Mouse (Mus musculus) neural tube, embryonic 12.5 days (tissue): Measurements from ENCODE around the gene Adgrf1. TPM values are rescaled to one million over a fixed set of nuclear protein-coding genes. Genes with fewer than 3 reads are reported as not detected.

Source experiments
- ATAC-seq: fragments of 200-750 bp; cut with Nextera tagmentation; 2 replicates; pipeline ENCODE4 v1.8.0; 2017; ENCODE audit warnings: low read depth, mild to moderate bottlenecking, moderate TSS enrichment, moderate library complexity; ENCODE audit not compliant: low FRiP score
- H3K27ac ChIP-seq: fragments of 300-500 bp; sonication (generic); 2 replicates; pipeline ENCODE4 v1.5.1; 2016
- H3K27me3 ChIP-seq: fragments of 300-500 bp; sonication (generic); replicated peaks from 2 replicates; pipeline ENCODE4 v1.6.1; 2016; ENCODE audit warnings: mild to moderate bottlenecking
- H3K36me3 ChIP-seq: fragments of 300-500 bp; sonication (generic); 2 replicates; pipeline ENCODE4 v1.6.1; 2016; ENCODE audit warnings: mild to moderate bottlenecking
- H3K4me1 ChIP-seq: fragments of 300-500 bp; sonication (generic); 2 replicates; pipeline ENCODE4 v1.6.1; 2016
- H3K4me2 ChIP-seq: fragments of 300-500 bp; sonication (generic); replicated peaks from 2 replicates; pipeline ENCODE4 v1.6.1; 2016; ENCODE audit warnings: mild to moderate bottlenecking
- H3K4me3 ChIP-seq: fragments of 300-500 bp; sonication (generic); 2 replicates; pipeline ENCODE4 v1.5.1; 2016
- H3K9ac ChIP-seq: fragments of 300-500 bp; sonication (generic); 2 replicates; pipeline ENCODE4 v1.6.1; 2016; ENCODE audit warnings: mild to moderate bottlenecking
- H3K9me3 ChIP-seq: fragments of 300-500 bp; sonication (generic); 2 replicates; pipeline ENCODE4 v1.6.1; 2016; ENCODE audit warnings: mild to moderate bottlenecking
- WGBS: fragments of 180-500 bp; shearing (Covaris S2); methylation state at CpG from one replicate; pipeline ENCODE4 v1.1.7; 2016; 5-methylcytosine and 5-hydroxymethylcytosine counted together
- polyA plus RNA-seq: library from polyadenylated mRNA; unstranded; fragments of >200 nt; fragmentation: Nextera tagmentation; extraction: Ambion mirVana; gene quantifications from 2 replicates; pipeline ENCODE4 v1.2.1, GENCODE M21; 2016

Adgrf1 gene
- not detected in 2 replicates for polyA plus RNA-seq

DNA sequence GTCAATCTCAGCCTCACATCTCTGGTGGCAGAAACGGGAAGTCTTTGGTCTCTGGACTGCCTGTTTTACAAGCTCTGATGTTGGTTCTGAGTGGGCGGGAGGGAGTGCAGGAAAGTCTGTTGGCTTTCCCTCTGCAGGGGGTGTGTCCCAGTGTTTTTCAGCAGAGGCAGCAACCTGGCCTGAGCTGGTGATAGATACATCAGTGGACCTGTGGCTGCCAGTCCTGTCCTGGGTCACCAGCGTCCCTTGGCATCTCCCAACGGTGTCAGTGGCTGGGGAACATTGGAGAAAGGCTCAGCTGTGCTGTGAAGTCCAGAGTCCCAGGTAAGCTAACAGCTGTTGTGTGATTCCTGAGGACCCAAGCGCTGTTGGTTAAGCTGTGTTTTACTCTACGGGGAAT lies at the start of gene Adgrf1:
TSS of gene Adgrf1 (plus strand) at position 169 of the 400 bp plus-strand sequence.
- WGBS = 75% methylated on average over 6 of the region's 6 CpGs
- Histone ChIP-seq H3K9me3 (peaks cover 4% of the 10 kb centered on the region; the same call in 1 of the 2 replicates), H3K27me3 (no peaks in the 10 kb centered on the region)

DNA sequence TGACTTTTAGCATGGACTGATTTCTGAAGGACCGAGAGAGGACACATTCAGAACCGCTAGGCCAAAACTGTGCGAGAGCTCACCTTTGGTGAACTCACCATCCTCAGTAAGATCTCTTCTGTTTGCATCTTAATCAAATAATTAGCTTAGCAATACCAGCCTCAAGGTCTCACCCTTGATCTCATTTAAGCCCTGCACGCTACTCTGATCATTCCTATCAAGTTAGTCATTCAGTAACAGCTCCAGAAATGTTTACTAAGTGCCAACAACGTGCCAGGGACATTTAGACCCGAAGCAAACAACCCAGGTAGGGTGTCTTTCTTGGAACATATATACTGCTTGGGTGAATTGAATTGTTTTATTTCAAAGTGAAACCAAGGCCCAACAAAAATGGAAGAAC lies 44.0 kb upstream of the Adgrf1 start:
- no peak overlapping the region for H3K4me3 ChIP-seq
- WGBS = 91% methylated on average over 6 of the region's 6 CpGs
- H3K9me3 ChIP-seq = no peaks in the 10 kb centered on the region
- H3K9ac ChIP-seq = no peak overlapping the region
- no peak overlapping the region for H3K4me2 ChIP-seq
- H3K27me3 ChIP-seq = no peaks in the 10 kb centered on the region
- ATAC-seq = no peak
- no peak overlapping the region for H3K27ac ChIP-seq
- H3K4me1 ChIP-seq = peaks cover 5% of the 10 kb centered on the region
- H3K36me3 ChIP-seq = no peaks in the 10 kb centered on the region

More for the DNA sequence above, at the start of gene Adgrf1:
- Histone ChIP-seq H3K4me1 (no peaks in the 10 kb centered on the region), H3K27ac (no peak within 1 kb of the TSS), H3K36me3 (no peaks in the 10 kb centered on the region), H3K4me3 (no peak within 1 kb of the TSS), H3K9ac (no peak within 1 kb of the TSS), H3K4me2 (no peak within 1 kb of the TSS)
- ATAC-seq = no peak

DNA sequence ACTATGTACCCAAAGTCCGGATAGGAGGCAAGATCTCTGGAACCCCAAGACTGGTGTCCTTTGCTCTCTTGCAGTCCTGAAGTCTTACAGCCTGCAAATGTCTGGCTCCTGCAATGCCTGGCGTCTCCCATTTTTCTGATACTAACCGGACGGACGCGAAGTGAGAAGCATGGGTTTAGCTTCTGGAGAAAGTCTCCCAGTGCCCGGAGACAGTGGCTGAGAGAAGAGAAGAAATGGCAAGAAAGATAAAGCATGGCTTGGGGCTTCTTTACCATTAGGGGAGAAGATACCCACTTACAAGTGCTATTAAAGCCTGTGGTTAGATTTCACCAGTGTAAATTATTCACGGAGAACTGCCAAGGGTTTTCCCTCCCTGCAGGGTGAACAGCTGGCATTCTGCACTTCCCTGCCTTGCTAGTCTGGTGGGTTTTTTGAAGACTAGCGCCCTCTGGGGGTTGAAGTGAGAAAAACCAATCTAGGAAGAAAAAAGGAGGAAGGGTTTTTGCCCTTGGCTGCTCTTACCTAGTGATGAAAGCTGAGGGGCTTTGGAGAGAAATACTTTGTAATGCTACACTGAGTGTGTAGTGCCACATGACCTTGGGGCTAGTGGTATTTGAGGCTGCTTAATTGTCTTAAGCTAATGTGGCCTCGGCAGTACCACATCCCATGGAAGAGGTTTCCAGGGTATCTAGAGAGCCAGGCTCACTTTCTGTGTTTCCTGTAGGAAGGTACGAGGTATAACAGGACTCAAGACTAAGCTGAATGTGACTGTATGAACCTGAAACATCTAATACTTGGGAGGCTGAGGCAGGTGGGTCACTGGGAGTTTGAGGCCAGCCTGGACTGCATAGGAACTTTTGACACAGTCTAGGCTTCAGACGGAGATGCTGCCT lies 40.3 kb upstream of the Adgrf1 start:
- H3K4me1 ChIP-seq = peaks cover 5% of the 10 kb centered on the region
- H3K4me2 ChIP-seq = peak overlapping the region; percentile 44
- no peak overlapping the region for H3K9ac ChIP-seq
- no peaks in the 10 kb centered on the region for H3K36me3 ChIP-seq
- ATAC-seq = peak; percentile 93
- H3K27me3 ChIP-seq = no peaks in the 10 kb centered on the region
- H3K9me3 ChIP-seq = no peaks in the 10 kb centered on the region
- whole genome bisulfite sequencing = 49% methylated on average over 12 of the region's 12 CpGs
- H3K27ac ChIP-seq = no peak overlapping the region
- H3K4me3 ChIP-seq = no peak overlapping the region

DNA sequence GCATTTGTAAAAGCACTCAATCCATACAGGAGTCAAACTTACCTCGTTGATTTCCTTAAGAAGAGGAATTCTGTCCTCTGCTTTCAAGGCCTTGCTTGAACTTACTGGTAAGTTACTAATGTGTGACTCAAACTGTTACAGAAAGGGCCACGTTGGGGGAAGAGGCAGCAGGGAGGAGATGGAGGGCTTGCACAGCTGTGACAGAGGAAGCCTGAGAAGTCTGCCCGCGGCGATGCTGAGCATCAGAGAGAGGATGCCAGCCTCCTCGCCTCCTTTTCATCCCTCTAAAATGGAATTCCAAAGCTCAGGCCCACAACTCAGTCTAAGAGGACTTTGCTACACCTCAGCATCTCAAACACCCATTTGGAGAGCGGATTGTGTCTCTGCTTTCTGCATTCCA lies 39.3 kb upstream of the Adgrf1 start:
- 84% methylated on average over 7 of the region's 7 CpGs for WGBS
- Histone ChIP-seq H3K27me3 (no peaks in the 10 kb centered on the region), H3K9ac (no peak overlapping the region)

DNA sequence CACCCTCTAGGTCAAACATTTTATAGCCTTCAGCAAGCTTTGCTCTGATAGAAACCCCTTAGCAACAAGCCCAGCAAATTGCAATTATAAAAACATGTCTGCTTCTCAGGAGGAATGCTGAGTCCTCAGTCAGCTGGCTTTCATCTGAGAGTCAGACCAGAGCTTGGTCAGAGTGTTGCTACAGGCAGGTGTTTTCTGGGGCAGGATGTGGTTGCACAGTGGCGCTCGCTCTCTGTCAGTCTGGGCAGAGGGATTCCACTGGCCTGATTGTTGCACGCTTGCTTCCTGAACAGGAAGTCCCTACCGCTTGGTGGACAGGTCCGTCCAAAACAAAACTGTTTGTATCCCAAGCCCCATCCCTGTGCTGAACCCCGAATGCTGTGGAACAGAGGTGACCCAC lies 37.4 kb upstream of the Adgrf1 start:
- ATAC-seq = no peak
- Histone ChIP-seq H3K4me2 (no peak overlapping the region), H3K4me1 (peaks cover 5% of the 10 kb centered on the region), H3K36me3 (no peaks in the 10 kb centered on the region), H3K27ac (no peak overlapping the region), H3K27me3 (no peaks in the 10 kb centered on the region), H3K4me3 (no peak overlapping the region), H3K9ac (no peak overlapping the region), H3K9me3 (no peaks in the 10 kb centered on the region)
- WGBS = 66% methylated on average over 6 of the region's 6 CpGs

More for the DNA sequence above, 39.3 kb upstream of the Adgrf1 start:
- Histone ChIP-seq H3K9me3 (no peaks in the 10 kb centered on the region), H3K4me2 (no peak overlapping the region), H3K4me3 (no peak overlapping the region), H3K4me1 (peaks cover 5% of the 10 kb centered on the region), H3K27ac (no peak overlapping the region), H3K36me3 (no peaks in the 10 kb centered on the region)
- ATAC-seq = no peak

DNA sequence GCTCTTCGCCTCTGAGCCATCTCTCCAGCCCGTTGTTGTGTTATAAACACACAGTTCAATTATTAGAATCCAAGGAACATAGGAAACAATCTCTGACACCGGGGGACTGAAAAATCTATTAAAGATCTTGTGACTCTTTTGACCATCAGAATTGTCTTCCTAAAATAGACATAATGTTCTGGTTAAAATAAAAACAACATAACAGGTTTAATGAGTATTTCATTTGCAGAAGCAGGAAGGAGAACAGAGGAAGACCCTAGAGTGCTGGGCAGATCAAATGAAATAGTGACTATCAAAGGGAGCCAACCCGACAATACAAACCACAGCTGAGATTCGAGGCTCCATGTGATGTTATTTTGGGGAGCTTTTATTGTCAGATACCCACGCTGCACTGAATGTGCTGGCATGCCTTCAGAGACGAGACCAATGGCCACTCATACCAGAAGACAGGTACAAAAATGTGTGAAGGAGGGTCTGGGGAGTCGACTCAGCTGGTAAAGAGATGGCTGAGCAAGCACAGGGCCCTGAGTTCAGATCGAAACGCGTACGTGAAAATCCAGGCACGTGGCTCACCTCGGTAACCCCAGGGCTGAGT lies 33.4 kb upstream of the Adgrf1 start:
- Histone ChIP-seq H3K9me3 (no peaks in the 10 kb centered on the region), H3K27me3 (no peaks in the 10 kb centered on the region), H3K36me3 (no peaks in the 10 kb centered on the region), H3K9ac (no peak overlapping the region), H3K4me3 (no peak overlapping the region), H3K4me1 (no peaks in the 10 kb centered on the region), H3K4me2 (no peak overlapping the region), H3K27ac (no peak overlapping the region)
- WGBS = 89% methylated on average over 14 of the region's 14 CpGs
- ATAC-seq = no peak

DNA sequence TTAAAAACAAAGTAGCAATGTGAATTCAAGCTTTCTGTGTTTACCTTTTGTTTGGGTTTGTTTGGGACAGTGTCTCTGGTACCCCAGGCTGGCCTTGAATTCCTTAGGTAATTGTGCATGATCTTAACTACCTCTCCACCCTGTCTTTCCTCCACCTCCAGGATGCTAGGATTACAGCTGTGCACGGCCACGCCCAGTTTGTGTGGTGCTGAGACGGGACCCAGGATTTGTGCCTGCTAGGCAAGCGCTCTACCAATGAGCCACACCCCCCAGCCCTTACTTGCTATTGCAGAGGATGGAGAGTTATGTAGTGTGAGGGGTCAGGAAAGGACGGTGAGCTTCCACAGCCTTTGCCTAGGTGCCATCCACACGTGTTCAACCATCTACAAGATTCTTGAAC lies 31.1 kb upstream of the Adgrf1 start:
- ATAC-seq = no peak
- no peaks in the 10 kb centered on the region for H3K36me3 ChIP-seq
- 78% methylated on average over 6 of the region's 6 CpGs for WGBS
- H3K9me3 ChIP-seq = no peaks in the 10 kb centered on the region
- H3K4me2 ChIP-seq = no peak overlapping the region
- no peak overlapping the region for H3K9ac ChIP-seq
- H3K27ac ChIP-seq = no peak overlapping the region
- H3K27me3 ChIP-seq = no peaks in the 10 kb centered on the region
- H3K4me3 ChIP-seq = no peak overlapping the region
- no peaks in the 10 kb centered on the region for H3K4me1 ChIP-seq

DNA sequence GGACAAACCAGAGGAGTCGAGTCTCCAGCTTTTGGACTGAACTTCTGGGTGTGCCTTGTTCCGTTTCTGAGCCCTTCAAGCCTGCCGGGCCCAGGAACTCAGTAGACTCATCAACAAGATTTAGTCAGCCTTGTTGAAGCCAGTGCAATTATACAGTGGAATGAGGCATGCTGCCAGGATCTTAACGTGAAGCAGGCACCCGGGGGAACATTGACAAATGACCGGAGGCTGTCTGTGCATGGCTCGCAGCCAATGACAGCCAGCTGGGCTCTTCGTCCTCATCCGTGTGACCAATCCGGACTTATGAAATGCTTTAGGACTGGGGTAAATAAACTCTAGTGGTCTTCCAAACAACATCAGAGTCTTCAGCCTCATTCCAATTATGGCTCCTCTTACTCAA lies 29.0 kb upstream of the Adgrf1 start:
- 54% methylated on average over 10 of the region's 10 CpGs for WGBS

DNA sequence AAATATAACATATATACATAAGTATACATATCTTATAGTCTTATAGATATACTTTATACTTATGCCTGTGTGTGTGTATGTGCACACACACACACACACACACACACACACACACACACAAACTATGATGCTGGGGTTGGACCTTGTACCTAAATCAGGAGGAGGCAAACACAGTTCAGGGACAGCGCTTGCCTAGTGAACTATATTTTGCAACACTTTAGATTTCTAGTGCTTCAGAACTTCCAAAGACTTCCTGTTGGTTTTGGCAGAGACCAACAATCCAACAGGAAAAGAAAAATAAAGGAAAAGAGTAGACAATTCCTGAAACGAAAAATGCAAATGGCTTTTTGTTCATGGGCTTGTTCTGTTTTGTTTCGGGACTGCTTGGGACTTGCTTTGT lies 27.5 kb upstream of the Adgrf1 start:
- WGBS = 80% methylated on average over 3 of the region's 3 CpGs
- Histone ChIP-seq H3K9me3 (no peaks in the 10 kb centered on the region), H3K36me3 (no peaks in the 10 kb centered on the region), H3K27ac (no peak overlapping the region), H3K9ac (no peak overlapping the region), H3K4me3 (no peak overlapping the region), H3K4me1 (no peaks in the 10 kb centered on the region), H3K4me2 (no peak overlapping the region), H3K27me3 (no peaks in the 10 kb centered on the region)
- no peak for ATAC-seq

More for the DNA sequence above, 29.0 kb upstream of the Adgrf1 start:
- Histone ChIP-seq H3K27ac (no peak overlapping the region), H3K4me2 (no peak overlapping the region), H3K9me3 (no peaks in the 10 kb centered on the region), H3K9ac (no peak overlapping the region), H3K27me3 (no peaks in the 10 kb centered on the region), H3K36me3 (no peaks in the 10 kb centered on the region), H3K4me3 (no peak overlapping the region), H3K4me1 (no peaks in the 10 kb centered on the region)
- ATAC-seq = peak; percentile 82

DNA sequence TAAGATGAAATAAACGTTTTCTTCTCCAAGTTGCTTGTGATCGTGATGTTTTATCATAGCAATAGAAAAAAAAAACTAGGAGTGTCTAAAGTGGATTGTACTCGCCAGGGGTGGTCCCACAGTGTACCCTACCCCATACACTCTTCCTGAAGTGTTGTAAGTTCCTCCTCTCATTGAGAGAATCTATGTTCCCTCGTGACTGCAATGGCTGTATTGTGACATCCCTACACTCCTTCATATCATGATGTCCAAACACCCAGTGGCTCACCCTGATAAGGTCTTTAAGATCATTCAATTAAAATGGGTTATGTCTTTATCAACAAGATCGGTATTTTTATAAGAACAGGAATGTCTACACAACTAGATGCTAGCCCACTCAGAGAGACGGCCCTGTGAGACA lies 24.8 kb upstream of the Adgrf1 start:
- WGBS = 84% methylated on average over 6 of the region's 6 CpGs

DNA sequence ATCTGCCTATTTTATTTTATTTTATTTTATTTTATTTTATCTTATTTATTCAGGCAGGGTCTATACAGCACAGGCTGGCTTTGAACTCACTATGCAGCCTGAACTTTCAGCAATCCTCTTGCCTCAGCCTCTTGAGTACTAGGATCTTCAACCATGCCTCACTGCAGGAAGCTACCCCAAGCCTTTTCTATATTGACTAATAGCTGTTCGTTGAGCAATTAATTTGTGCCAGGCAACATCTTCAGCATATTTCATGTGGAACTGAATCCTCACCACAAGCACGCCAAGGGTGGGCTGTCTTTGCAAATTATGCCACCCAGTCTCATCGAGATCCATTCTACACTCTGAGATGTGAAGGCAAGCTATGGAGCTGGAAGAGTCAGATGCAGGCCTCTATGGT lies 22.9 kb upstream of the Adgrf1 start:
- no peaks in the 10 kb centered on the region for H3K9me3 ChIP-seq
- 93% methylated on average over 3 of the region's 3 CpGs for WGBS
- no peaks in the 10 kb centered on the region for H3K36me3 ChIP-seq
- no peak for ATAC-seq
- no peak overlapping the region for H3K9ac ChIP-seq
- no peak overlapping the region for H3K27ac ChIP-seq
- H3K4me3 ChIP-seq = no peak overlapping the region
- no peaks in the 10 kb centered on the region for H3K27me3 ChIP-seq
- no peaks in the 10 kb centered on the region; the same call in 1 of the 2 replicates for H3K4me1 ChIP-seq
- no peak overlapping the region for H3K4me2 ChIP-seq

More for the DNA sequence above, 24.8 kb upstream of the Adgrf1 start:
- Histone ChIP-seq H3K9me3 (no peaks in the 10 kb centered on the region), H3K9ac (no peak overlapping the region), H3K27ac (no peak overlapping the region), H3K27me3 (no peaks in the 10 kb centered on the region), H3K4me3 (no peak overlapping the region), H3K4me2 (no peak overlapping the region), H3K4me1 (no peaks in the 10 kb centered on the region; the same call in 1 of the 2 replicates), H3K36me3 (no peaks in the 10 kb centered on the region)
- ATAC-seq = no peak

DNA sequence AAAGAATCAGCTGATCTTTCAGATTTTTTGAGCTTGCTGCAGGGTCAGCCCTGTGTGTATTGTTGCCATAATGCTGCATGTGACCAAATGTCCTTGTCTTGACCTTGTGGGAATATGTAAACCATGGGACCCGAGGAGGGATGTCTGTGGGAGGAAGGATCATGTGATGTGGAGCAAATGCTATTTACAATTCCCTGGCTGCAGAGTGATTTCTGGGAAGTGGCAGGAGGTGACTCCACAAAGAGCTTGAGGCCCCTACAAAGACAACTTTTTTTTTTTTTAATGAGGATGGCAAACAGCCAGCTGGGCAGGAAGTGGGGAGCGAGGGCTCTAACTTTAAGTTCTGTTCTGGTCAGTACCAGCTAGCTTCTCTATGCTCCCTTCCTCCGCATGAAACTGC lies 20.5 kb upstream of the Adgrf1 start:
- no peaks in the 10 kb centered on the region for H3K9me3 ChIP-seq
- no peak overlapping the region for H3K4me2 ChIP-seq
- no peaks in the 10 kb centered on the region; the same call in 1 of the 2 replicates for H3K4me1 ChIP-seq
- H3K27ac ChIP-seq = no peak overlapping the region
- no peak overlapping the region for H3K9ac ChIP-seq
- H3K4me3 ChIP-seq = no peak overlapping the region
- no peaks in the 10 kb centered on the region for H3K36me3 ChIP-seq
- WGBS = 46% methylated on average over 3 of the region's 3 CpGs
- H3K27me3 ChIP-seq = no peaks in the 10 kb centered on the region
- no peak for ATAC-seq
